Comparison of ENCODE assay signal across 21 mouse cellular contexts in genomic region chr9:49268949-49269348, GRCm38 (mm10). TPM values are rescaled to one million over a fixed set of nuclear protein-coding genes. Genes with fewer than 3 reads are reported as not detected.
"Had no signal": no experiment of that assay in that cellular context is flagged by ENCODE, and none has a peak within 500 bp of the region (broad histone marks: within the 10 kb centered on the region; RNA-seq: fewer than 3 reads in every experiment).

No protein-coding gene starts in this region.

- H3K4me1 ChIP-seq: limb, embryonic 13.5 days; neural tube, embryonic 12.5 days; stomach, embryonic 15.5 days had no signal

- H3K9ac ChIP-seq: limb, embryonic 13.5 days; liver, embryonic 14.5 days; neural tube, embryonic 12.5 days; stomach, embryonic 15.5 days had no signal

- H3K27me3 ChIP-seq: limb, embryonic 13.5 days; neural tube, embryonic 12.5 days; stomach, embryonic 15.5 days had no signal

- DNase-seq: kidney, postnatal 10 days; kidney, postnatal 4 days; left cerebral cortex, postnatal 4 days; lung, adult 18-20 months; midbrain, embryonic 14.5 days; right cerebral cortex, postnatal 14 days; thymus, adult 2 months; thymus, postnatal 25 days had no signal

- H3K4me3 ChIP-seq: layer of hippocampus, adult 2 months; limb, embryonic 13.5 days; neural tube, embryonic 12.5 days; stomach, embryonic 15.5 days had no signal

- H3K27ac ChIP-seq: layer of hippocampus, adult 2 months; limb, embryonic 13.5 days; liver, embryonic 14.5 days; neural tube, embryonic 12.5 days; stomach, embryonic 15.5 days had no signal

- H3K9me3 ChIP-seq: limb, embryonic 13.5 days; neural tube, embryonic 12.5 days; stomach, embryonic 15.5 days had no signal

- H3K4me2 ChIP-seq: limb, embryonic 13.5 days; neural tube, embryonic 12.5 days; stomach, embryonic 15.5 days had no signal

- H3K36me3 ChIP-seq: limb, embryonic 13.5 days; neural tube, embryonic 12.5 days; stomach, embryonic 15.5 days had no signal

RNA-seq across cellular contexts. Expression of gene Gm4894, which starts 18.6 kb away (rescaled TPM):
- total RNA-seq: layer of hippocampus, adult 2 months; layer of hippocampus, postnatal 10 days; left cerebral cortex, postnatal 4 days; liver, adult 2 months; monocyte, adult 5-6 weeks; neutrophil, adult 5-6 weeks had no signal
- polyA plus RNA-seq: limb, embryonic 13.5 days; liver, adult 2 months; liver, embryonic 14.5 days; lung, embryonic 16.5 days; midbrain, embryonic 14.5 days; neural tube, embryonic 12.5 days; spleen, adult 2 months; stomach, embryonic 15.5 days; testis, adult 2 months; urinary bladder, adult 2 months had no signal
